Comparison of ENCODE assay signal across 7 mouse cellular contexts in the genomic region with DNA sequence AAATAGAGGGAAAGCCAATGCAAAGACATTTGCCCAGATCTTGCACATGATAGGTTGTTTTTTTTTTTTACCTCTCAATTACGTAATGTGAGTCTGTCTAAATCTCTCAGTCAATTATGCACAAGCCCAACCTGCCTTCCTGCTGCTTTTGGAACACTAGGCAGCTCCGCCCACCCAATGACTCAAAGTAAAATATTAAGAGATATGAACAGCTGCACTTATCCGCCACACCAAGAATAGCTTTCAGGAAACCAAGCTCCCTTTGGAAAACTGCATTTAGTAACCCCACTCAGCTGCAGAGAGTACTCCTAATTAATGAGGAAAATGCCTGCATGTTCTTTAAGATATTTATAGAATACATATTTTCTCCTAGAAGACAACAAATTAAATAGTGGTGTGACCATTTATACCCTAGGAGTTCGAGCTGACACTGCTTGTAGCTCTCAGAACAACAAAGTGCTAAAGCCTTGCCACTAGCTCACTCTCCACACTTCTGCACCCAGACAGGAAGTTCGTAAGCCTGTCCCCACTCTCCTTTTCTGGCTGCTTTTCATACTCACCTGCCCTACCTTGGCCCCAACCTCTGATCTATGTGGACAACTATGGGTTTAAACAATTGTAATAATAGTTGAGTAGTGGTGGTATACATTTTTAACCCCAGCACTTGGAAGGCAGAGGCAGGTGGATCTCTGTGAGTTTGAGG. TPM values are rescaled to one million over a fixed set of nuclear protein-coding genes. Genes with fewer than 3 reads are reported as not detected.
A peak's percentile ranks its signal among the peaks of the same experiment; 100 is the strongest.
DNase-seq lines count a peak whose midpoint lies in the region; ATAC-seq and TF ChIP-seq lines count a peak whose summit lies in the region.

No protein-coding gene starts in this region.

- H3K27me3 ChIP-seq in heart, embryonic 16.5 days (ENCODE audit: control insufficient read depth, insufficient read depth, low read length), result no peaks in the 10 kb centered on the region
- no peaks in the 10 kb centered on the region for H3K27me3 ChIP-seq in liver, embryonic 12.5 days (replicated peaks)
- H3K27me3 ChIP-seq in forebrain, embryonic 10.5 days (ENCODE audit: poor library complexity, severe bottlenecking), result no peaks in the 10 kb centered on the region

- H3K9me3 ChIP-seq in heart, embryonic 16.5 days (replicated peaks; ENCODE audit: control insufficient read depth, low read length), result no peaks in the 10 kb centered on the region
- H3K9me3 ChIP-seq in liver, embryonic 12.5 days (replicated peaks), result no peaks in the 10 kb centered on the region
- no peaks in the 10 kb centered on the region for H3K9me3 ChIP-seq in forebrain, embryonic 10.5 days

- H3K27ac ChIP-seq in bone marrow macrophage, adult 2 months (ENCODE audit: insufficient read depth, low read depth, low read length), result peak overlapping the region; percentile 41
- H3K27ac ChIP-seq in heart, embryonic 16.5 days (ENCODE audit: low read length), result peak overlapping the region; percentile 97
- peak overlapping the region; percentile 81 for H3K27ac ChIP-seq in liver, embryonic 12.5 days
- H3K27ac ChIP-seq in forebrain, embryonic 10.5 days, result no peak overlapping the region

- H3K4me3 ChIP-seq in bone marrow macrophage, adult 2 months (ENCODE audit: insufficient read depth, low read length), result no peak overlapping the region
- no peak overlapping the region; the same call in 1 of the 2 replicates for H3K4me3 ChIP-seq in heart, embryonic 16.5 days (ENCODE audit: low read length)
- no peak overlapping the region; the same call in 1 of the 2 replicates for H3K4me3 ChIP-seq in liver, embryonic 12.5 days
- H3K4me3 ChIP-seq in forebrain, embryonic 10.5 days, result no peak overlapping the region

- H3K4me1 ChIP-seq in bone marrow macrophage, adult 2 months (ENCODE audit: control insufficient read depth, insufficient read depth, low read length), result peaks cover 85% of the 10 kb centered on the region
- peaks cover 83% of the 10 kb centered on the region for H3K4me1 ChIP-seq in heart, embryonic 16.5 days (ENCODE audit: control insufficient read depth, insufficient read depth, low read length)
- peaks cover 78% of the 10 kb centered on the region for H3K4me1 ChIP-seq in liver, embryonic 12.5 days
- H3K4me1 ChIP-seq in forebrain, embryonic 10.5 days, result peaks cover 10% of the 10 kb centered on the region; the same call in 1 of the 2 replicates

- H3K4me2 ChIP-seq in heart, embryonic 16.5 days (ENCODE audit: low read depth, low read length), result peak overlapping the region; percentile 49
- H3K4me2 ChIP-seq in liver, embryonic 12.5 days, result peak overlapping the region; percentile 63

- H3K36me3 ChIP-seq in heart, embryonic 16.5 days (ENCODE audit: control insufficient read depth, insufficient read depth), result no peaks in the 10 kb centered on the region
- H3K36me3 ChIP-seq in liver, embryonic 12.5 days, result no peaks in the 10 kb centered on the region
- H3K36me3 ChIP-seq in forebrain, embryonic 10.5 days (replicated peaks), result no peaks in the 10 kb centered on the region

- 18% methylated on average over 5 of the region's 5 CpGs for WGBS in heart, embryonic 16.5 days
- 38% methylated on average over 5 of the region's 5 CpGs for WGBS in liver, embryonic 12.5 days (ENCODE audit: insufficient replicate concordance)
- 87% methylated on average over 5 of the region's 5 CpGs for WGBS in forebrain, embryonic 10.5 days

- H3K9ac ChIP-seq in heart, embryonic 16.5 days (ENCODE audit: low read length), result peak overlapping the region; percentile 38; the same call in 1 of the 2 replicates
- H3K9ac ChIP-seq in liver, embryonic 12.5 days, result 0 out of 2 replicates have a peak overlapping the region, but pooled peaks have one; percentile 51

- no peak for TF ChIP-seq CTCF in bone marrow macrophage, adult 2 months (IDR thresholded peaks at IDR 0.05; ENCODE audit: low read depth, low read length)

- no peak for DNase-seq in thymus, postnatal 36 days
- DNase-seq in forebrain, embryonic 10.5 days (ENCODE audit: extremely low spot score, low spot score), result no peak

- peak; percentile 58 for ATAC-seq in CD4-positive, CD25-positive, alpha-beta regulatory T cell, adult 4 months
- ATAC-seq in heart, embryonic 16.5 days (replicated peaks; ENCODE audit: extremely low read depth, insufficient read depth, low FRiP score), result peak; percentile 59
- peak; percentile 44; the same call in 1 of the 2 replicates for ATAC-seq in liver, embryonic 12.5 days
- ATAC-seq in erythroid progenitor cell, adult 5-6 weeks (replicated peaks; ENCODE audit: low FRiP score, poor library complexity, severe bottlenecking), result no peak

- TF ChIP-seq POLR2A in bone marrow macrophage, adult 2 months (IDR thresholded peaks at IDR 0.05; ENCODE audit: borderline replicate concordance, low read depth, low read length), result no peak

RNA-seq across cellular contexts. Expression of a gene that starts 25.2 kb away (rescaled TPM):
- polyA plus RNA-seq in CD4-positive, CD25-positive, alpha-beta regulatory T cell, adult 4 months (2017; shearing (Covaris generic)), result 1 to 10 TPM; 2.3 to 3.5 TPM
- 34.9 and 39.0 TPM in 2 replicates for polyA plus RNA-seq in bone marrow macrophage, adult 2 months (2012; ENCODE audit: insufficient read depth, insufficient read length, missing spikeins)
- polyA plus RNA-seq in heart, embryonic 16.5 days (2015; fragmentation: Nextera tagmentation; extraction: Ambion mirVana), result 29.7 and 33.9 TPM in 2 replicates
- 13.5 and 13.8 TPM in 2 replicates for polyA plus RNA-seq in liver, embryonic 12.5 days (2016; fragmentation: Nextera tagmentation; extraction: Ambion mirVana)
- 0.84 and 1.1 TPM in 2 replicates for total RNA-seq in erythroid progenitor cell, adult 5-6 weeks (2015; ENCODE audit: low replicate concordance)
- 3.5 and 3.9 TPM in 2 replicates for total RNA-seq in erythroid progenitor cell, adult 5-6 weeks (2017; ENCODE audit: low replicate concordance)
- 20.9 and 21.0 TPM in 2 replicates for polyA plus RNA-seq in forebrain, embryonic 10.5 days (2016; fragmentation: Nextera tagmentation; extraction: Ambion mirVana)

RNA-seq across cellular contexts. Expression of a gene that starts 56.7 kb away (rescaled TPM):
- polyA plus RNA-seq in CD4-positive, CD25-positive, alpha-beta regulatory T cell, adult 4 months (2017; shearing (Covaris generic)), result 10 to 100 TPM; 12.9 to 14.6 TPM
- 14.3 and 15.3 TPM in 2 replicates for polyA plus RNA-seq in bone marrow macrophage, adult 2 months (2012; ENCODE audit: insufficient read depth, insufficient read length, missing spikeins)
- 15.3 and 15.7 TPM in 2 replicates for polyA plus RNA-seq in heart, embryonic 16.5 days (2015; fragmentation: Nextera tagmentation; extraction: Ambion mirVana)
- polyA plus RNA-seq in liver, embryonic 12.5 days (2016; fragmentation: Nextera tagmentation; extraction: Ambion mirVana), result 12.7 and 13.1 TPM in 2 replicates
- total RNA-seq in erythroid progenitor cell, adult 5-6 weeks (2015; ENCODE audit: low replicate concordance), result 5.0 and 9.6 TPM in 2 replicates
- 3.9 and 5.6 TPM in 2 replicates for total RNA-seq in erythroid progenitor cell, adult 5-6 weeks (2017; ENCODE audit: low replicate concordance)
- polyA plus RNA-seq in forebrain, embryonic 10.5 days (2016; fragmentation: Nextera tagmentation; extraction: Ambion mirVana), result 22.6 and 23.0 TPM in 2 replicates
